Mouse (Mus musculus) gastrocnemius, adult 2 months (tissue): ENCODE data around the gene Akap9. TPM values are rescaled to one million over a fixed set of nuclear protein-coding genes. Genes with fewer than 3 reads are reported as not detected.
"Not testable (repeated sequence)": the region's sequence is repeated elsewhere in the genome, so short reads cannot be mapped to it uniquely, and the experiment has no call there.

Source experiments
- DNase-seq: peaks from one replicate; pipeline ENCODE4 v3.0.0; 2022
- H3K27ac ChIP-seq: fragments of 200-600 bp; 2 replicates; pipeline ENCODE4 v1.8.1; 2022; ENCODE audit warnings: mild to moderate bottlenecking
- H3K4me3 ChIP-seq: fragments of 200-600 bp; 2 replicates; pipeline ENCODE4 v1.8.1; 2022; ENCODE audit warnings: mild to moderate bottlenecking, moderate library complexity
- CTCF ChIP-seq: fragments of 200-600 bp; IDR thresholded peaks from 2 replicates; pipeline ENCODE4 v1.8.1; 2022; ENCODE audit warnings: antibody characterized with exemption, mild to moderate bottlenecking, moderate library complexity
- intact Hi-C: fragments of 180-260 bp; cut with DNase I; formaldehyde crosslinking; loops from one replicate; pipeline ENCODE4 v1.15.1; 2025
- long read RNA-seq, 2 experiments: library from polyadenylated mRNA; stranded (forward); transcript quantifications; one replicate each; pipeline ENCODE4 v2.0.0; 2021
- total RNA-seq, 2 experiments: library from RNA; stranded (reverse); gene quantifications; 2 replicates each; pipeline ENCODE4 v1.2.3; 2021

Akap9 gene
- total RNA-seq, result 10 to 100 TPM; 50.2 to 51.8 TPM
- long read RNA-seq, experiment 1, partial matches to known transcripts, result 7 of 16 reads
- long read RNA-seq, experiment 1, other reads (novel, unspliced or antisense), result 9 of 16 reads
- long read RNA-seq, experiment 2, partial matches to known transcripts, result 5 of 10 reads
- long read RNA-seq, experiment 2, other reads (novel, unspliced or antisense), result 5 of 10 reads

DNA sequence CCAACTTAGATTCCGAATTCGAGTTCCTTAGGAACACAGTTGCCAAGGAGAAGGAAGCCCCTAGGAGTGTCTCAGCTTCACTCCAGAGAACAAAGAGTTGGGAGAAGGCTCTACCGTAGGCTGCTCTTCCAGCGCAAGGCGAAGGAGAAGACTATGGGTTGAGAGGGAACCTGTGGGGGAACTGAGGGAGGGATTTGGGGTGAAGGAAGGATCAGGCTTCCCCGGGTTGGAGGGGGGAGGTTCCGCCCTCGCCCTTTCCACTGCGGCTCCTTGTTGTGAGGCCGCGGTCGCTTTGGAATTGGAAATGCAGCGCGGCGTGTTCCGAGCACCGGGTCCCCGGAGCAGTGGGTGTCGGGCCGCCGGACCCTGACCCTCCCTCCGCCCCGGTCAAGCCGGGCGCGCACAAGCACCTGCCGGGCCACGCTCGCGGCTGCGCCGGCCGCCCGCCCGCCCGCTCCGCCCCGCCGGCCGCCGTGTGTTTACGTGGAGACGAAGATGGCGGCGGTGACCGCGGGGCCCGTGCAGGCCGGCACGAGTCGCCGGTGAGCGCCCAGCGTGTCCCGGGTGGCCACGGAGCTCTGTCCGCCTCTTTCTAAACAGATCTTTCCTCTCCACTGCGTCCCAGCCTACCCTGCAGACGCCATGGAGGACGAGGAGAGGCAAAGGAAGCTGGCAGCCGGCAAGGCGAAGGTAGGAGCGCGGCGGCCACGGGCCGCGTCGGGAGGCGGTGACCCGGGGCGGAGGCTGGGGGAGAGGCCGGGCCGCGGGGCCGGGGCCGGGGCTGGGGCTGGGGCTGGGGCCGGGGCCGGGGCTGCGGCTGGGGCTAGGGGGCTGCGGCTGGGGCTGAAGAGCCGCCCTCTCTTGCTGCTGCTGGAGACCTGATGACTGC, at the start of gene Akap9:
Akap9 (plus strand) TSS at position 254 of the 889 bp plus-strand sequence.
- DNase-seq, result peak; percentile 86
- Histone ChIP-seq H3K4me3 (peak within 1 kb of the TSS; percentile 94), H3K27ac (peak within 1 kb of the TSS; percentile 98)
- intact Hi-C loops, result no loop called here
- TF ChIP-seq CTCF, result no peak

DNA sequence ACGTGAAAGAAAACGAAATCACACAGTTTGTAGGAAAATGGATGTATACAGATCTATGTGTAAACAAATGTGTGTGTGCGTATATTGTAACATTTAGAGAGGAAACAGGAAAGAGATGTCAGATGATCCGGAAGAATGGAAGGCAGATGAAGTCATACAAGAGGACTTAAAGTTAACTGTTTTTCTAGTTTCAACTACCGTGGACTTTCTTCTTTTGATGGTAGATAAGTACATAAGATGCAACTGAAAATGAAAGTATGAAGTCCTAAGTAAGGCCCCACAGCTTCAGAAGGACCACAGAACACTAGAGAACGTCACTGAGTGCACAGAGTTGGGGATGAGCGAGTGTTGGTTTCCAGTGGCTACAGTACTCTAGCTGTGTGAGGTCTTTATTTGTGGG, 41.0 kb upstream of the Akap9 start:
- H3K4me3 ChIP-seq, DNase-seq, H3K27ac ChIP-seq, intact Hi-C loops: not testable (repeated sequence)

DNA sequence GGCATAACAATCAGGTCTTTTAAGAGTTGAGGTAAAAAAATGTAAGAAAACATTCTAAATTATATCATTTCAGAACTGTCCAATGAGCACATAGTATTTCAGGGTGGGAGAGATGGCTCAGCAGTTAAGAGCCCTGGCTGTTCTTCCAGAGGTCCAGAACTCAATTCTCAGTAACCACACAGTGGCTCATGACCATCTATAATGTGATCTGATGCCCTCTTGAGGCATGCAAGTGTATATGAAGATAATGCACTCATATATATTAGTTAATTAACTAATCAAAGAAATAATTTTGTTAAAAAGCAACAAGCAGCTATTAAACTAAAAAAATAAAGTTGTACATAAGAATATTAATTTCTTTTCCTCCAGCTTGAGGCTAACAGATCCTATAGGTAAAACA, 38.7 kb upstream of the Akap9 start:
- H3K27ac ChIP-seq, result no peak overlapping the region
- intact Hi-C loops, result no loop called here
- no peak for TF ChIP-seq CTCF
- H3K4me3 ChIP-seq, result no peak overlapping the region
- DNase-seq, result no peak

DNA sequence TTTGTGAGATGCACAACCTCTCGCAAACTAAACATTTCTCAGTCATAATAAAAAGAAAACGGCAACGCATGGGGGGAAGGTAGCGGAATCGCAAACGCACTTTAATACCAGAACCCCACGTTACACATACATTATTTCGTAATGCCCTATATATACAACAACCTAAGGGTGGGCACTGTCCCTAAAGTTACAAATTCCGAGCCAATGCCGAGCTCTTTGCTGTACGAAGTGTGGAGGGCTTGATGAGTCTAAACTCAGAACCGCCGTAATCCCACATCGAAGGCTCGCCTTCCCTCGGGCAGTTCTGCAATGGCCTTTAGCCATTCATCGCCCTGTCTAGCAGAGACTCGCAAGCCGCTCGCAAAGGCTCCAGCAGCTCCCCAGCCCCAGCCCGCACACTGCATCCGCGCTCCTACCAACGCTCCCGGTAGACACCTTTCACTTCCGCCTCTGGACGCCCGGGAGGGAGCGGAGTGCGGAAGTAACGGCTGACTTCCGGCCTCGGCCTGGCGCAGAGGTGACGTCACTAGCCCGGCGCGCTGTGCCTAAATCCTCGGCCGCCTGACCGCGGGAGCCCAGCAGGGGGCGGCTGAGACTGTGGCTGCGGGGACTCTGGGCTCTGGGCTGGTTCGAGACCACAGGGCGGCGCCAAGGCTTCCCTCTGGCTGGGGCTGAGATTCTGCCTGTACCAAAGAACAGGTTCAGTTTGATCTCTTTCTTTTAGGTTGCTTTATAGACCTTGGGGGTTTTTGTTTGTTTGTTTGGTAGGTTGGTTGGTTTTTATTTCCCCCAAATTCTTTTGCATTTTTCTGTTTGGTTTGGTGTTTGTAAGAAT, 34.2 kb upstream of the Akap9 start, which contains the start of gene Mterf1a:
Mterf1a (minus strand) TSS at position 475 of the 835 bp plus-strand sequence.
- H3K27ac ChIP-seq, result peak within 1 kb of the TSS; percentile 46; the same call in 1 of the 2 replicates
- peak; percentile 26 for DNase-seq
- peak; percentile 35 for TF ChIP-seq CTCF
- peak within 1 kb of the TSS; percentile 69 for H3K4me3 ChIP-seq
- intact Hi-C loops, result loop anchor here (2.0 to 10.0 kb wide), 2 partner anchors 151 to 297 kb away; no protein-coding TSS in a partner anchor

DNA sequence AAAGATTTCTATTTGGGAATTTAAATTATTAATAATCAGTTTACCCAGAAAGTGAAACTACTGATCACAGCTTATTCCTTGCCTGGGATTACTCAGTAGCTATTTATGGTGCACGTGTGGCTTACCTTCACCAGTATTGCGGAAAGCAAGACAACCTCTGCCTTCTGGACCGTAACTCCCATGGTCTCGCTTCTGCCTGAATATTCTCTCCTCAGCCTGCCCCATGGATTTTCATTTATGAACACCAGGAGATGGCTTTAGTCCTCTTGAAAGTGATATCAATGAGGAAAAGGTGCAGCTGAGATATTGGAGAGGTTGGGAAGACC, 33.6 kb upstream of the Akap9 start:
- Histone ChIP-seq H3K4me3 (peak overlapping the region; percentile 57), H3K27ac (peak overlapping the region; percentile 46; the same call in 1 of the 2 replicates)
- DNase-seq, result not testable (repeated sequence)
- intact Hi-C loops, result loop anchor here (2.0 to 10.0 kb wide), 2 partner anchors 151 to 297 kb away; no protein-coding TSS in a partner anchor

DNA sequence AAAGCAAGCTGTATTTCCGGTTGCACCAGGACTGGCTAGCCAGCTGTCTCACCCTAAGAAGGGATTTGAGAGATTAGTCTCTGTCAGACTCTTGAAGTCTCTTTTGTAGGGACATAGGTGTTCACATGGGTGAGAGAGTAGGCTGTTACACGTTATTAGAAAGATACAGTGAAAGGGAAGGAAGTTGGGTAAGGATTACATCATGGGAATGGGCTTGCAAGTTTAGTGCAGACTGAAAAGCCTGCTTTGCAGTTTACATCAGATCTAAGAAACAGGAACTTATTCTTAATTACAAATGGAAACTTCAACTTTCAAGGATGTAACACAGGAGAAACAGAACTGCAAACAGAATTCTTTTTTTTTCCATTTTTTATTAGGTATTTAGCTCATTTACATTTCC, 22.4 kb upstream of the Akap9 start:
- TF ChIP-seq CTCF, result no peak
- DNase-seq, result no peak
- intact Hi-C loops, result no loop called here
- H3K4me3 ChIP-seq, result no peak overlapping the region
- H3K27ac ChIP-seq, result no peak overlapping the region

DNA sequence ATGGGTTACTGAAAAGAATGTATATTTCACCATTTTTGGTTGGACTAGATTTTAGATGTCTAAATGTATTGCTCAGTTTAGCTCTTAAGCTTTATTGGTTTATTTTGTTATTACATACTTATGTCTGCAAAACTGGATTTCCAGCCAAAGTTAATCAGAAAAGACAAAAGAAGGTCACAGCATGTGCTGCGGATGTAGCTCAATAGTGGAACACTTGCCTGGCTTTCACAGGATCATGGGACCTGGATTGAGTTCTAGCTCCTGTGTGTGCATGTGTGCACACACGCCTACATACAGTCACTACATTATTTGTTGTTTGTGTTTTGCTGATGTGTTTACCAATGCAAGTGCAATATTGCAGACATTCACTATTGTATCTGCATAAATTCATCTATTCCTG, 5.5 kb upstream of the Akap9 start:
- no peak overlapping the region for H3K4me3 ChIP-seq
- no peak overlapping the region for H3K27ac ChIP-seq
- intact Hi-C loops, result no loop called here
- no peak for DNase-seq
- no peak for TF ChIP-seq CTCF

DNA sequence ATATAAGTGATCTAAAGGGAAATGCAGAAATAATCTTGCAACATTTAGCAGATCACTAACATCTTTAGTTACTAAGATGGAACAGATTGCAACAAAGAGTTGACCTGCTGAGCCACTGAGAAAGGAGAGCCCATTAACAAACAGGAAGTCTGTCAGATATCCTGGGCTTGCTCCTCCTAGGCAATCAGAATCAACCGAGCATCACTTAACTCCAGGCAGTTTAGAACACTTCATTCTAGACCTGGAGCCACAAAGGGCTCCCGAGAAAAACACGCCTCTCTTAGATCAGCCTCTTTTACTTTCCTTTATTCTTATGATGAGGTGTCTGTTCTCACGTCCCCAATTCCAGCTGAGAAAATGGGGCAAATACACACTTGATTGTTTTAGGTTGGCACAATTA, 1.2 kb upstream of the Akap9 start:
- intact Hi-C loops, result no loop called here
- no peak for TF ChIP-seq CTCF
- H3K4me3 ChIP-seq, result no peak overlapping the region
- H3K27ac ChIP-seq, result no peak overlapping the region
- no peak for DNase-seq

DNA sequence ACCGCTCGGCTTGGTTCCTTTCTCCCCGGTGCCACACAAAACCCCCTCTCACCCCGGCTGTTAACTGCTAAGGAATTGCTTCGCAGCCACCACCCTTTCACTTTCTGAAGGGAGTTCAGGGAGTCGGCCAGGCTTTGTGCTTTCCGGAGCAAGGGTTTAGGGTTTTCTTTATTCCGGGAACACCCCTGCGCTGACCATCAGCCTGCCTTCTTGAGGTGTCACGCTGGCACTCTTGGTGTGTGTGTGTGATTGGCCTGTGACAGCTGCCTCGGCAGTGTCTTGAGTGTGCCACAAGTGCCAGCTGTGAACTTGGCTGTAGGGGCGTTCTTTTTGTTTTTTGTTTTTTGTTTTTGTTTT, 814 bp downstream of the Akap9 start:
- Histone ChIP-seq H3K4me3 (peak overlapping the region; percentile 94), H3K27ac (peak overlapping the region; percentile 98)
- intact Hi-C loops, result no loop called here
- DNase-seq, result peak; percentile 66
- TF ChIP-seq CTCF, result no peak

DNA sequence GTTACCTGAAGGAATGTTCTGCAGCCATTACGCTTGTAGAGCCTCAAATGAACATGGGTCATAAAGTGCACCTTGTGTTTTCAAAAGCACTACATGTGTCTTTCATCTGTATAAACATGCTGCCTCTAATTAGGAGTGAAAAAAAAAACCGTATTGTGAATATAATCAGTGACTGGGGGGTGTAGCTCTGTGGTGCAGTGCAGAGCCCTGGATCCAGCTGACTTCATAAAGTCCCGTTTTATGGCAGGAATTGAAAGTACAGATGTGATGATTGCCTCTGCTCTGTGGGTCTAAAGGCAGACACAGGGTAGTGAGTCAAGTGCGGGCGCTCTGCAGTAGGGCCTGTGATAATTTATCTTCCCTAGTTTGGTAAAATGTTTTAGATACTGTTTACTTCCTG, 2.9 kb downstream of the Akap9 start:
- no peak for TF ChIP-seq CTCF
- intact Hi-C loops, result no loop called here
- no peak overlapping the region; the same call in 1 of the 2 replicates for H3K27ac ChIP-seq
- no peak overlapping the region for H3K4me3 ChIP-seq
- DNase-seq, result no peak

DNA sequence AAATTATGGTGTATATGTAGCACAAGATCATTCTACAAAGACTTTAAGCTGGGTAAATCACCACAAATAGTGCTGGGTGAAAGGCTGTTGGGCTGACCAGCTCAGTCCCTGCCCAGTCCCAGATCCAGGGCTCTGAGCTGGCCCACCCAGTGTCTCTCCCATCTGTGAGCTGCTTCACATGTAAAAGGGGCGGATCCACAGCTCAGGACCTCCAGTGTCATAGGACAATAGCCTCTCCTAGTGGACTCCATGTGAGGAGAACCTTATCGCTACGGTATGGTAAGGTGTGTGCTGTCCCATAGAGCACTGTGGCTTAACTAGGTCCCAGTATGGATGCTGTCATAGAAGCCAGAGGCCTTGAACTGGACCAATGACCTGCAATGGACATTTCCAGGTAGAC, 3.8 kb downstream of the Akap9 start:
- TF ChIP-seq CTCF, result no peak
- intact Hi-C loops, result no loop called here
- Histone ChIP-seq H3K27ac (no peak overlapping the region), H3K4me3 (no peak overlapping the region)
- no peak for DNase-seq

DNA sequence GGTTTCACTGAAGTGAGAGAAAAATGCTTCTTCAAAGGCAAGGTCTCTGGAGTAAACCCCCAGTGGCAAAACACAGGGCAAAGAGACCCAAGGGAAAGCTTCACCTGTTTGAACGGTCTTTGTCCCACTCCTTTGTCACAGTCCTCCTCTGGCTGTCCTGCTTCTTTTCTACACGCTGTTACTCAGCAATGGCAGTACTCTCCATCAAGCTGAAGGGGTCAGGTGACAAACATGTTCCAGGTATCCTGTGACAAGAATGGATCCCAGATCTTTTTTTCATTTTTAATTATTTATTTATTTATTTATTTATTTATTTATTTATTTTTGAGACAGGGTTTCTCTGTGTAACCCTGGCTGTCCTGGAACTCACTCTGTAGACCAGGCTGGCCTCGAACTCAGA, 5.7 kb downstream of the Akap9 start:
- no peak for TF ChIP-seq CTCF
- Histone ChIP-seq H3K27ac (no peak overlapping the region), H3K4me3 (no peak overlapping the region)
- DNase-seq, result no peak
- intact Hi-C loops, result no loop called here

DNA sequence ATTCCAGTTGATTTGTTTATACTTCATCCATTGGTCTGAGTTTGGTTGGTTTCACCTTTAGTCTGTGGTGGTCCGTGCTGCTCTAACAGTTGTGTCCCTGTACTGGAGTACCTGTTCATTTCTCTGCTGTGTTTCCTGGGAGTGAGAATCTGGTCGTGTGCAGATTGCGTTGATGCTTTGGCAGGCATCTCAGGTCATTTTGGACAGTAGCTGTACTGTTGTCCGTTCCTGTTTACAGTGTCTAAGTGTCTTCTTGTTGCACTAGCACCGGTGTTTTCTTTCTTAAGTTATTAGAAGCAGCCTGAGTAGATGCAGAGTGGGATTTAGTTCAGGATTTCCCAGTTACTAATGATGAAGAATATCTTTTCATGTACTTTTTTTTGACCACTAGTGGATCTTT, 7.4 kb downstream of the Akap9 start:
- peak overlapping the region; percentile 1; the same call in 1 of the 2 replicates for H3K27ac ChIP-seq
- intact Hi-C loops, result no loop called here
- TF ChIP-seq CTCF, result no peak
- no peak overlapping the region for H3K4me3 ChIP-seq
- DNase-seq, result no peak
